Mouse (Mus musculus) small intestine, adult 2 months (tissue): ENCODE measurements around the gene Hist1h2ac.

Source experiments
- CTCF ChIP-seq: fragments of 200-500 bp; IDR thresholded peaks from 2 replicates; pipeline ENCODE4 v1.5.1; 2012; ENCODE audit warnings: low read depth, mild to moderate bottlenecking, control low read depth, inconsistent platforms, low read length, moderate library complexity, mixed read lengths; ENCODE audit not compliant: insufficient replicate concordance, insufficient read length; ENCODE audit errors: extremely low read depth
- POLR2A ChIP-seq: fragments of 200-500 bp; IDR thresholded peaks from 2 replicates; pipeline ENCODE4 v1.6.1; 2012; ENCODE audit warnings: low read depth, mild to moderate bottlenecking, control low read depth, inconsistent platforms, low read length, moderate library complexity

- no peak for TF ChIP-seq CTCF
- no peak for TF ChIP-seq POLR2A
Observed at GRCm38 (mm10) chr13:23699767-23700166, 16.0 kb upstream of the Hist1h2ac start.
